Mouse (Mus musculus) hindbrain, embryonic 10.5 days (tissue): ENCODE results near the gene Klc4. TPM values are rescaled to one million over a fixed set of nuclear protein-coding genes. Genes with fewer than 3 reads are reported as not detected.

Source experiments
- DNase-seq: peaks from one replicate; pipeline ENCODE4 v3.0.0-alpha.2; 2017; ENCODE audit warnings: low spot score
- H3K27ac ChIP-seq: fragments of 300-500 bp; sonication (generic); 2 replicates; pipeline ENCODE4 v1.5.1; 2016; ENCODE audit warnings: mild to moderate bottlenecking, moderate library complexity
- H3K27me3 ChIP-seq: fragments of 300-500 bp; sonication (generic); 2 replicates; pipeline ENCODE4 v1.6.1; 2016; ENCODE audit warnings: mild to moderate bottlenecking; ENCODE audit not compliant: poor library complexity, insufficient read depth, severe bottlenecking
- H3K36me3 ChIP-seq: fragments of 300-500 bp; sonication (generic); 2 replicates; pipeline ENCODE4 v1.6.1; 2016; ENCODE audit warnings: mild to moderate bottlenecking, moderate library complexity
- H3K4me1 ChIP-seq: fragments of 300-500 bp; sonication (generic); replicated peaks from 2 replicates; pipeline ENCODE4 v1.6.1; 2016; ENCODE audit warnings: mild to moderate bottlenecking
- H3K4me3 ChIP-seq: fragments of 300-500 bp; sonication (generic); 2 replicates; pipeline ENCODE4 v1.5.1; 2016; ENCODE audit warnings: mild to moderate bottlenecking, moderate library complexity
- H3K9me3 ChIP-seq: fragments of 300-500 bp; sonication (generic); 2 replicates; pipeline ENCODE4 v1.6.1; 2016; ENCODE audit warnings: mild to moderate bottlenecking, moderate library complexity
- WGBS: fragments of 180-500 bp; shearing (Covaris S2); methylation state at CpG from one replicate; pipeline ENCODE4 v1.1.7; 2016; 5-methylcytosine and 5-hydroxymethylcytosine counted together
- polyA plus RNA-seq: library from polyadenylated mRNA; unstranded; fragments of >200 nt; fragmentation: Nextera tagmentation; extraction: Ambion mirVana; gene quantifications from 2 replicates; pipeline ENCODE4 v1.2.1, GENCODE M21; 2016

The Klc4 gene
- polyA plus RNA-seq, 1 experiment from 2014 or later = 38.1 TPM

DNA sequence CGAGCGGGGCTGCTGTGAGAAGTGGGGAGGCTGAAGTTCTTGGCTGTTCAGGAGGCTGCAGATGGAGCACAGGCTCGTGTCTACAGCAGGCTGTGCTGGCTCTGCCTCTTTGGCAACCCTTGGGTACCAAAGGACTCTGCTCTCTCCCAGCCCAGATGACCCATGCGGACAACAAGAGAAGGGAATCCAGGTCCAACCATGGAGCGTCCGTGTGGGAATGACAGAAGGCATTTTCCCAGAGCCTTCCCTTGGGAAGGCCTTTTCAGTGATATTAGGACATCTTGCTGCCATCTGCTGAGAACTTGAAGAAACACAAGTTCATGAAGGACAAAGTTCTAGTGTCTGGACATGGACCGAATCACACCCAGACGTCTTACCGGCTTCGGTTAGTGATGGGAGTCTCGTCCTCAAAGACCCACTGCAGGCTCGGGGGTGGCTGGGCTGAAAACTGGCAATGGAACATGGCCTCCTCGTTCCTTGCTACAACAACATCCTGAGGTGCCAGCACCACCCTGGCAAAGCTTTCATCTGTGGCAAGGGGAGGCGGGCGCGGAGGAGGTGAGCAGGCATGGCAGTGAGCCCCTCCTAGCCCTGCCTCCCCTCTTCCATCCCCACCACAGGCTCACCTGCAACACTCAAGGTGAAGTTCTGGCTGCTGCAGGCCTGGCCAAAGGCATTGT, 56.0 kb downstream of the Klc4 start:
- no peaks in the 10 kb centered on the region for H3K9me3 ChIP-seq
- 92% methylated on average over 16 of the region's 16 CpGs for WGBS
- H3K4me3 ChIP-seq = no peak overlapping the region
- peaks cover 11% of the 10 kb centered on the region for H3K4me1 ChIP-seq
- no peak overlapping the region for H3K27ac ChIP-seq
- peaks cover 70% of the 10 kb centered on the region for H3K36me3 ChIP-seq
- no peak for DNase-seq
- no peaks in the 10 kb centered on the region for H3K27me3 ChIP-seq

- H3K36me3 ChIP-seq = peaks cover 74% of the 10 kb centered on the region
- no peaks in the 10 kb centered on the region for H3K27me3 ChIP-seq
- no peak for DNase-seq
- 93% methylated on average over 6 of the region's 6 CpGs for WGBS
- H3K27ac ChIP-seq = no peak overlapping the region
- peaks cover 7% of the 10 kb centered on the region; the same call in 1 of the 2 replicates for H3K4me1 ChIP-seq
- no peak overlapping the region for H3K4me3 ChIP-seq
- H3K9me3 ChIP-seq = no peaks in the 10 kb centered on the region
Measured at GRCm38 (mm10) chr17:46588913-46589312, 56.9 kb downstream of the Klc4 start.

- peaks cover 74% of the 10 kb centered on the region for H3K36me3 ChIP-seq
- H3K4me1 ChIP-seq = peaks cover 7% of the 10 kb centered on the region; the same call in 1 of the 2 replicates
- no peak overlapping the region for H3K4me3 ChIP-seq
- no peak for DNase-seq
- no peaks in the 10 kb centered on the region for H3K9me3 ChIP-seq
- WGBS = 90% methylated on average over 9 of the region's 9 CpGs
- no peaks in the 10 kb centered on the region for H3K27me3 ChIP-seq
- H3K27ac ChIP-seq = no peak overlapping the region
Measured at GRCm38 (mm10) chr17:46588173-46588572, 57.6 kb downstream of the Klc4 start.

GRCm38 (mm10) chr17:46586327-46586726, 59.5 kb downstream of the Klc4 start:
- no peaks in the 10 kb centered on the region for H3K4me1 ChIP-seq
- H3K9me3 ChIP-seq = no peaks in the 10 kb centered on the region
- 96% methylated on average over 8 of the region's 8 CpGs for WGBS
- no peak overlapping the region for H3K4me3 ChIP-seq
- no peak for DNase-seq
- peaks cover 87% of the 10 kb centered on the region for H3K36me3 ChIP-seq
- H3K27ac ChIP-seq = no peak overlapping the region
- no peaks in the 10 kb centered on the region for H3K27me3 ChIP-seq

Other genes starting within 250 kb of the Klc4 start
- gene Crip3, start 217.1 kb downstream of the Klc4 start, polyA plus RNA-seq = 0.50 and 0.64 TPM in 2 replicates
- gene Slc22a7, start 207.6 kb downstream of the Klc4 start, polyA plus RNA-seq = not detected in 2 replicates
- 1.4 and 2.1 TPM in 2 replicates for gene Ttbk1, start 158.3 kb downstream of the Klc4 start, polyA plus RNA-seq
- gene Dnph1, start 149.3 kb downstream of the Klc4 start, polyA plus RNA-seq = 75.2 and 91.2 TPM in 2 replicates
- 4.5 and 7.6 TPM in 2 replicates for gene Cul9, start 99.6 kb downstream of the Klc4 start, polyA plus RNA-seq
- gene Srf, start 89.8 kb downstream of the Klc4 start, polyA plus RNA-seq = 5.9 and 7.8 TPM in 2 replicates
- 67.2 and 76.8 TPM in 2 replicates for gene Ptk7, start 16.5 kb downstream of the Klc4 start, polyA plus RNA-seq
- gene Mrpl2, start 207 bp upstream of the Klc4 start, polyA plus RNA-seq = 115 and 119 TPM in 2 replicates
- gene Cul7, start 4.3 kb upstream of the Klc4 start, polyA plus RNA-seq = 40.7 and 45.5 TPM in 2 replicates
- 65.7 and 67.5 TPM in 2 replicates for gene Rrp36, start 28.3 kb upstream of the Klc4 start, polyA plus RNA-seq
- 178 and 214 TPM in 2 replicates for gene Mea1, start 32.8 kb upstream of the Klc4 start, polyA plus RNA-seq
- 128 and 146 TPM in 2 replicates for gene Klhdc3, start 34.9 kb upstream of the Klc4 start, polyA plus RNA-seq
- gene Ppp2r5d, start 59.1 kb upstream of the Klc4 start, polyA plus RNA-seq = 137 and 148 TPM in 2 replicates
- gene Pex6, start 65.4 kb upstream of the Klc4 start, polyA plus RNA-seq = 24.4 and 25.7 TPM in 2 replicates
- gene Gnmt, start 83.1 kb upstream of the Klc4 start, polyA plus RNA-seq = 0.18 and 0.36 TPM in 2 replicates
- gene Cnpy3, start 106.2 kb upstream of the Klc4 start, polyA plus RNA-seq = 65.8 and 73.6 TPM in 2 replicates
- 0.43 and 0.62 TPM in 2 replicates for gene Ptcra, start 117.7 kb upstream of the Klc4 start, polyA plus RNA-seq
- gene 2310039H08Rik, start 126.6 kb upstream of the Klc4 start, polyA plus RNA-seq = 57.3 and 59.3 TPM in 2 replicates
- gene Rpl7l1, start 136.7 kb upstream of the Klc4 start, polyA plus RNA-seq = 164 and 209 TPM in 2 replicates
- gene Bicral, start 212.5 kb upstream of the Klc4 start, polyA plus RNA-seq = 3.8 and 4.2 TPM in 2 replicates
- 55.1 and 80.2 TPM in 2 replicates for gene Tbcc, start 244.7 kb upstream of the Klc4 start, polyA plus RNA-seq